Mouse (Mus musculus) kidney, postnatal 25 days (tissue): ENCODE results near the gene Rnf181.

ENCODE experiments used
- DNase-seq, 2 experiments: peaks; one replicate each; pipeline ENCODE4 v3.0.0; 2021; ENCODE audit warnings: mixed read lengths in 2 of 2

Rnf181 gene

DNA sequence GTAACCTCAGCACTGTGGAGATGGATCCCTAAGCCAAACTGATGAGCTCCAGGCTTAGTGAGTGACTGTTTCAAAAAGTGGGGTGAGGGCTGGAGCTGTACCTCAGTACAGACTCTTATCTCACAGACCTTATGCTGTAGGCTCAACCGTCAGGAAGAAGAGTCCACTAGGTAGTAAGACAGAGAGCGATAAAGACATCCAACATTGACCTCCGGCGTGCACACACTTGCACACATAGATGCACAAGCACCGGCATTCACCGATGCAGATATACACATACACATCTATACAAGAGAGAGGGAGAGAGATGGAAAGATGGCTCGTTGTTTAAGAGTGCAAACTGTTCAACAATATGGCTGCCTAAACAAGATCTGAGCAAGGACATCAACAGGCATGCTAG, 17.2 kb upstream of the Rnf181 start:
- DNase-seq, result no peak

DNA sequence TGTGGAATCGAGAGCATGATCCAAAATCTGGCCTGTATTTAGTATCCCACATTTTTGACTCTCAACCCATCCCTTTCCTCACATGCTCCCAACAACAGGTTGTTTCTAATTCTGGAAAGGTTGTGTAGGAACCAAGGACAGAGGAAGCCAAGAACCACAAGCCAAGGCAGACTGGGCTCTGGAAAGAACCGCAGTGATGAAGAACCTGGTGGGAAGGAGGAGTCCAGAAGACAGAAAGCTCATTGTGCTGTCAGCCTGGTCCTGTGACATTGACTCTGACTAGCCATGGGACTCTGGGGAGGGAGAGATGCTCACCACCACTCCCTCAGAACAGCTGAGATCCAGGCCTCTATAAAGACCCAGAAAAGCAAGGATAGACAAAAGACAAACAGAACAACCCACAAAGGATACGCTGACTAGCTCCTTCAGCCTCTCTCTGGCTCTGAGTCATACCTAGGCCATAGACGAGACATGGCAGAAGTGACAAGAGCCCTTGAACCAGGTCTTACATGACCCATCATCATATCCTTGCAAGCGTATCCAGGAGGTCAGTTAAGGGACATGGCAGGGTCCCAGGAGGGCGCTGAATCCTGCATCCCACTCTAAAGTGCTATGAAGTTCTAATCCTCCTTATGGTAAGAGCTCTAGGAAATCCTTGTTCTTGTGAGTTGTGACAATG, 16.5 kb upstream of the Rnf181 start:
- DNase-seq, result no peak

DNA sequence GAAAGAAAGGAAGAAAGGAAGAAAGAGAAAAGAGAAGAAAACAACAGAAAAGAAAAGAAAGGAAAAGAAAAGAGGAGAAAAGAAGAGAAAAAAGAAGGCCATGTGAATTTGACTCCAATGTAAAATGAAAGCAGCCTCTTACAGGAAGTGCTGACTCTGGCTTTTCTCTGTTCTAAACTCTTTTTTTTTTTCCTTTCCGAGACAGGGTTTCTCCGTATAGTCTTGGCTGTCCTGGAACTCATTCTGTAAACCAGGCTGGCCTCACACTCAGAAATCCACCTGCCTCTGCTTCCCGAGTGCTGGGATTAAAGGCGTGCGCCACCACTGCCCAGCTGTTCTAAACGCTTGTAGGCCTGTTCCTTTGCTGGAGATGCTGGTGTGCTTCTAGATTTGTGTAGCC, 15.7 kb upstream of the Rnf181 start:
- no peak for DNase-seq

DNA sequence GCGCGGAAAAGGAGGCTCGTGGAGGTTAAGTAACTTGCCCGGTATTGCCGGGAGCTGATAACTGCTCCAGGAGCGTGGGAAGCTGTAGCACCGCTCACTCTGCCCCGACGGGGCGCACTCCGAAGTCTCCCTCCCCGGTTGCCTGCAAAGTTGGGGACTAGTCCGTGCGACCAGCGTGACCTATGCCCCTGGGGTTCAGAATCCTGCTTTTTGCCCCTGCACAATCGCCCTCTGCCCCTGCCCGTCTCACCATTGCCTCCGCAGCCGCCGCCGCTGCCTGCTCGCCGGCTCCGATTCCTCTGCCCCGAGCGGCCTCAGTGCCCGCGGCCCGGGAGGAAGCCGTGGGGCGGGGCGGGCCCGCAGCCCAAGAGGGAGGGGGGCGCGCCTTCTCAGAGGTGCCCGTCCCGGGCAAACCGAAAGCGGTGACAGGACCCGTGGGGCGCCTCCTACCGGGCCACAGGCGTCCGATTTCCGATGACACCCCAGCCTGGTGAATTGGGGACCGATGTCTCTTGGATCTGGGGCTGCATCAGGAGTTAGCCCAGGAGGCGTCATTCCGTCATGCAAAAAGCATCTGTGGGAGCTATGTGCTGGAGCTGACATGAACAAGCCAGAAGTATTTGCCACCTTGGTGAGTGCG, 13.5 kb upstream of the Rnf181 start, which contains the start of gene Vamp5:
TSS of gene Vamp5 (minus strand) at position 338 of the 640 bp plus-strand sequence.
- DNase-seq, result peak; percentile 89 to 94

DNA sequence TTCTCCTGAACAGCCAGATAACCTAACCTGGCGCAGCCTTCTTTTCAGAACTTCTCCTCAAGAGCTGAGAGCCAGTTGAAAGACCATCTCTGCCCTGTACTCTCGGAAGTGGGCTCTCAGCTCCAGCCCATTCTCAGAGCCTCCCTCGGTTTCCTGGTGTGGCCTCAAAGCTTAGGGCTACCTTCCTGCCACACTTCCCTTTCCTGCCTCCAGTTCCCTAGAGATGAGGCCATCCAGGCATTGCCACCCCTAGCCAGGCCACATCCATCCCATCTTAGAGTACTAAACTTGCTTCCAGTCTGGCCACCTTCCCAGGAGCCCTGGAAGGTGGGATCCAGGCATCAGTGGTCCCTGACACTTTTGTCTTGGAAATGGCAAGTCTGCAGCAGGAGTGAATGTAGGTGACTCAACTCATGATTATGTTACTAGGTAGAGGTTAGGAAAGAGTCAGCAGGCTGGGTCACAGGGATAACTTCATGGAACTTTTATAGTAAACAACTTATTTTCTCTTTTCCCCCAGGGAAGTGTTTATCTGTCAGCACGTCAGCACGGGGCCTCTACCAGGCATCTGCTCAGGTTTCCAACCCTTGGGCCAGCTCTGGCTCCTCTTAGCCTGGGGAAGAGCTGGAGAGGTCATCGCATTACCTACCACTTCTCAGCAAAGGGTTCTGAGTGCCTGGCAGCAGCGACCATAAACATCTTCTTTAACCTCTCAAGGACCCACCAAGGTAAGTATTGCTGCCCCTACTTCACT, 12.8 kb upstream of the Rnf181 start:
- peak; percentile 48 to 71 for DNase-seq

DNA sequence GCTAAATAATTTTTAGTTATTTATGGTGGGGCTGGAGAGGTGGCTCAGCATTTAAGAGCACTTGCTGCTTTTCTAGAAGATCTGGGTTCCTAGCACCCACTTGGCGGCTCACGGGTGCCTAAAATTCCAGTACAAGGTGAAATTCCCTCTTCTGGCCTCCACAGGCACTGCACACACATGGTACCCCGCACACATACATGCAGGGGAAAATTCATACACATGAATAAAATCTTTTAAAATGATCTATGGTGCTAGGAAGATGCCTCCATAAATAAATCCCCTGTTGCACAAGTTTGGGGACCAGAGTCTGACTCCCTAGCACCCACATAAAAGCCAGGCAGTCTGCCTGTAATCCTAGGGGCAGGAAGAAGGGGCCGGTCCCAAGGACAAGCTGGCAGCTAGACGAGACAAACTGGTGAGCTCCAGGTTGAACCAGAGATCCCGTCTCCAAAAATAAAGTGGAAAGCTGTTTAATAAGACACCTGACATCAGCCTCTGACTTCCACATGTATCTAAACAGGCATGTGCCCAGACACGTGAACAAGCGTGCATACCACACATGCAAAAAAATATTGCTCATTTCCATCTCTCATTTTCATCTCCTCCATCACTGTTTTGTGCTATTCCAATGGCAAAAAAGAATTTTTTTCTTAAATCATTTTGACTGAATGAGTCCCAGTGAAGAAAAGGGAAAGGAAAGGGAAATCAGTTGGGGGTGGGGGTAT, 11.9 kb upstream of the Rnf181 start:
- DNase-seq, result no peak

DNA sequence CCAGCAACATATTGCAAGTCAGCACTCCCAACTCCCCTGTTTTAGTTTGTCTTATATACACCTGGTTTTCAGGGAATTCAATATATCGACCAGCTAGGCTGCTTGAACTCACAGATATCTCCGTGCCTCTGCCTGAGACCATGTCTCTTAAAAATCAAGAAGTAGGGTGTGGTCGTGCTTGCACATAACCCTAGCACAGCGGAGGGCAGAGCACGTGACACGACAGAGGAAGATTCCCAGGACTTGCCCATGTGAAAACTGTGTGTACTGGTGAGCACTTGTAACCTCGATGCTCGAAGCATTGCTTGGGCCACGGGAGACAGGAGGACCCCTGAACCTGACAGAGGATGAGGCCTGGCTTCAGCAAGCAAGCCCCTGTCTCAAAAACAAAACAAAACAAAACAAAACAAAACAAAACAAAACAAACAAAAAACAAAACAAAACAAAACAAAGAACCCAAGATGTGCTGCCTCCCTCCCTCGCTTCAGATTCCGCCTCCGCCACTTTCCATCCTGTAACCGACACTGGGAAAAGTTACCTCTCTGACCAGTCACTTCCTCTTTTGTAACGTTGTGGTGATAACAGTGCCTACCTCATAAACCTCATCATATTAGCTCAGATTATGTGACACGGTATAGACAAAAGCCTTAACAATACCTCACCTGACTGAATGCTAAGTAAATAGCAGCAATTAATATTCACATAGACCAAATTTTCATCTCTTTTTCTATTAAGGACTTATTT, 8.2 kb upstream of the Rnf181 start:
- no peak for DNase-seq

DNA sequence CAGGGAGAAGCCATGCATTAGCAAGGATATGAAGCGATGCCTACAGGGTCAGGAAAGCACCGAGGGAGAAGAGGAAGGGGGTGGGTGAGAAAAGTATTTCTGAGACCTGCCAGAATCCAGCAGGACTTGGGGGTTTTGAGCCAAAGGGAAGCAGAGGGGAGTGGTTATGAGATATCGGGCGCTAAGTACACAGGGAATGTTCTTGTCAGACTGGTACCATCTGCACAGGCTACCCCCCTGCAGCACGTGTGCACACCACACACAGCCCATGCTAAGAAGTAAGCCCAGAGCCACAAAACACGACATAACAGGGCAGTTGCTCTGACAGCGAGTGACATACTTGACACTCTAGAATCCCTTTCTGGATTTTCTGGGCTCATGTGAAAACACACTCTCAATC, 7.5 kb upstream of the Rnf181 start:
- DNase-seq, result peak in 1 of 2 experiments; percentile 43

DNA sequence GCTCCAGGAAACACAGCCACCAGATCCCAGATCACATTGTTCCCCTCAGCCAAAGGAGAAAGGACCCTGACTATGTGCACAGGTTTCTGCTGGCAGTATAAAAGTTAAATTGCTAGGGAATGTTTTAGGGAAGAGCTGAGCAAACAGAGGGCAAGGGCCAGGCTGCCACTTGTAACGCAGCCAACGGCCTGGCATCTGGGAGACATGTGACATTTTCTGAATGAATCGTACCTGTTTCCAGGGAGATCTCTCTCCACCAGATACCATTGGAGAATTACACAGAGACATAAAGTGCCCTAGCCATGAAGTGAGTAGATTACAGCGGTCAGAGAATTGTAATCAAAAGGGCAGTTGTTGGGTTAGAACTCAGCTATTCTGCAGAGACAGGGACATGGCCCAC, 6.4 kb upstream of the Rnf181 start:
- DNase-seq, result peak; percentile 51 to 76

DNA sequence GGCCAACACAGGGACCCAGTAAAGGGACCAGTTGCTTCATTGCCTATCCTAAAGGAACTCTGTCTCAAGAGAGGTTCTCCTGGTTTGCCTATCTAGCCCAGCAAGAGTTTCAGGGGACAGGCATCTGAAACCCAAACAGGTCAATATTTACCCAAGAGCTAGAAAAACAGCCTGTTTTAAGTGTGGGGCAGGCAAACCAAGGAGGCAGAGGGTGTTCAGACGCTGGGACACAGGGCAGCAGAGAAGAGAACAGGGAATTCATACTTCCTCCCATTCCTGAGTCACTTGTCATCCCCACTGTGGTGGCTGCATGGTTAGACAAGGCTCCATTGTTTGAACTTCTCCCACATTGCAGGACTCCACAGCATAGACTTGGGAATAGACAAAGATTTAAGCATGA, 4.8 kb upstream of the Rnf181 start:
- DNase-seq, result no peak

DNA sequence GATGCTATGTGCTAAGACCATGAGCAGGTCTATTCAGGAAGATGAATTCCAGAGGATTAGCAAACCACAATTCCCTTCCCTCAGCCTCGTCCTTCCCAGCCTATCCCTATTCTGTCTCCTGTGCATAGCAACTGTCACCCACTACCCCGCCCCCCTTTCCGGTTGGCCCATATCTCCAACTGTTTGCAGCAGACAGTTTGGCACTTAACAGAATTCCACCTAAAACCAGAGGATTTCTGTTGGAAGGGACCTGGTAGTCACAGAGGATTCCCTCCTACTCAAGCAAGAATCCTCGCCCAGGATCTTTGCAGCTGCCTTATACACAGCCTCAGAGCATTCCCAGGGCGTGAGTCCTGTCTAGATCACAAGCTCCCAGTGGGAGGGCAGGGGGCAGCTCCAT, 4.4 kb upstream of the Rnf181 start:
- DNase-seq, result peak; percentile 69

DNA sequence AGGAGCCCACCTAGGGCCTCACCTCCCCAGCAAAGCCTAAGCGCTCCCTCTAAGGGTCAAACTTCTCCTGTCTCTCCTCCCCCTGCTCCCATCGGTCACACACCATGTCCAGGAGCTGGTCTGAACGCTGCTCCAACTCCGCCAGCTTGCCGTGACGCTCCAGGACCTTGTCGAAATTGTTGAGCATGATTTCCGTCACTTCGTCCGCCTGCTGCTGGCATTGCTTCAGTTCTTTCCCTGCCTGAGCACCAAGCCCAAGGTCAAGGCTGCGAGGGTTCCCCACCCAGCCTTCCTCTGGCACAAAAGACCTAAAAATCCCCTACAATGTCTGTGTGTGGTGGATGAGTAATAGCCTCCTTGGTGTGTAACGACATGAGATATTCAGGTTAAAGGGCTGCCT, 3.3 kb upstream of the Rnf181 start:
- peak in 1 of 2 experiments; percentile 67 for DNase-seq

DNA sequence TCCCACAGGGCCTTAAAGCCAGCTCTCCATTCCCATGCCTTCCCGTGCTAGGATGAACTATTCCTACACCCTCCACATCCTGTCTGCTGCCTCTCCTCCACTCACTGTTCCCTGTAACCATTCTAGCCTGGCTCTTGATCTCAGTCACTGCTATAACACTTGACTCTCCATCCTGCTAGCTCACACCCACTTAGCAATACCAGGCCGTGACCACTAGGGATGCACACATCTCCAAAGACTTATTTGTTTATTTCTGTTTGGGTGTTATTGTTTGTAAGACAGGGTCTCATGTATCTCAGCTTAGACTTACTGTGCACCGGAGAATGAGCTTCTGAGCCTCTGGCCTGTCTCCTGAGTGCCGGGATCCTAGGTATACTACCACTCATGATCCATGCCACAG, 2.8 kb upstream of the Rnf181 start:
- DNase-seq, result no peak

DNA sequence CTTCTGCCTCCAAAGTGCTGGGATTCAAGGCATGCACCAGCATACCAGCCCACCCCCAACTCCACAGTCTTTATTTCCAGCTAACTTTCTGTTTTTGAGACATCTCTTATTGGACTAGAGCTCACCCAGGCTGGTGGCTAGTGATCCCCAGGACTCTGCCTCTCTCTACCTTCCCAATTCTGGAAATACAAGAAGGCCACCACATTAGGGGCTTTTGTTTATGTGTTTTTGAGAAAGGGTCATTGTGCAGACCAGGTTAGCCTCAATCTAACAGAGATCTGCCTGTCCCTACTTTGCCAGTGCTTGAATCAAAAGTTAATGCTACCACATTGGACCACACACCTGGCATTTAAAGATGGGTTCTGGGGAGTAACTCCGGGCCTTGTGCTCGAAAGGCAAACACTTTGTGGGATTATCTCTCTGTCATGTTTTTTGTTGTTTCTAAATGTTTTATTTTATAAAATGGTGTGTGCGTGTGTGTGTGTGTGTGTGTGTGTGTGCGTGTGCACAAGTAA, 761 bp upstream of the Rnf181 start:
- DNase-seq, result no peak

DNA sequence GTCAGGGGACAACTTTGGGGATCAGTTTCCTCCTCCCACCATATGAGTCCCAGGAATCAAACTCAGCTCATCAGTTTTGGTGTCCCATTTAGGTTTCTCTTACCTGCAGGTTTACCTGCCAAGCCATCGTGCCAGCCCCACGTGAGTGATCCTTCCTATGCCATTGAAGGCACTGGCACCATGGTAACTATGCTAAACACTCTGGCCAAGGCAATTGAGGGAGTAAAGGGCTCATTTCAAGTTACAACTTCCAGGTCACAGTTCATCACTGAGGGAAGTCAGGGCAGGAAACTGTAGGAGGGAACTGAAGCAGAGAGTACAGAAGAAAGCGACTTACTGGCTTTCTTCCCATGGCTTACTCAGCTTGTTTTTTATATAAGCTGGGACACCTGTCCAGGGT, 452 bp downstream of the Rnf181 start:
- DNase-seq, result no peak

DNA sequence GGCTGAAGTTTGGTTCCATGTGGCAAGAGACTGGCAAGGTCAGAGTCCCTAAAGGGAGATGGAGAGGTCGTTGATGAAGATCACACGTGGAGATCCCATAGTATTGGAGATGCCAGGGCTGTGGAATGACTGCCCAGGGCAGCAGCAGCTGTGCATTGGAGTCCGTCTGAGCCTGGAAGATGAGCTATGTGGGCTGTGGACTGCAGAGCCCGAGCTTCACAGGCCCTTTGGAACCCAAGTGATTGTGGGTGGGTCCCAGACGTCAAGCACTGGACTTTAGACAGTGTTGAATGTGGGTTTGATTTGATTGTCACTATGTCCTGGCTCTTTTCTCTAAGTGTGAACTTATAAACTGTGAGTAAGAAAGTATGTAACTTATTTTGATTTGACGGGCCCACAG, 1.8 kb downstream of the Rnf181 start:
- peak in 1 of 2 experiments; percentile 62 for DNase-seq

DNA sequence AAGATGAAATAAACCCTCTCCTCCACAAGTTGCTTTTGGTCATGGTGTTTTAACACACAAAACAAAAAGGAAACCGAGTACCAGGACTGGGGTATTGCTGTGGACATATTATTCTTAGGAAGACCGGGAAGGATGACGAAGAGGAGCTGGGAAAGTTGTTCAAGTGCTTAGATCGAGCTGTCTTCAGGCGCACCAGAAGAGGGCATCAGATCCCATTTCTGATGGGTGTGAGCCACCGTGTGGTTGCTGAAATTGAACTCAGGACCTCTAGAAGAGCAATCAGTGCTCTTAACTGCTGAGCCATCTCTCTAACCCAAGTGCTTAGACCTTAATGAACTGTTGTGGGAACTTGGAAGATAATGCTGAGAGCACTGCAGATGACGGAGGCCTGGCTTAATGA, 2.7 kb downstream of the Rnf181 start:
- no peak for DNase-seq

DNA sequence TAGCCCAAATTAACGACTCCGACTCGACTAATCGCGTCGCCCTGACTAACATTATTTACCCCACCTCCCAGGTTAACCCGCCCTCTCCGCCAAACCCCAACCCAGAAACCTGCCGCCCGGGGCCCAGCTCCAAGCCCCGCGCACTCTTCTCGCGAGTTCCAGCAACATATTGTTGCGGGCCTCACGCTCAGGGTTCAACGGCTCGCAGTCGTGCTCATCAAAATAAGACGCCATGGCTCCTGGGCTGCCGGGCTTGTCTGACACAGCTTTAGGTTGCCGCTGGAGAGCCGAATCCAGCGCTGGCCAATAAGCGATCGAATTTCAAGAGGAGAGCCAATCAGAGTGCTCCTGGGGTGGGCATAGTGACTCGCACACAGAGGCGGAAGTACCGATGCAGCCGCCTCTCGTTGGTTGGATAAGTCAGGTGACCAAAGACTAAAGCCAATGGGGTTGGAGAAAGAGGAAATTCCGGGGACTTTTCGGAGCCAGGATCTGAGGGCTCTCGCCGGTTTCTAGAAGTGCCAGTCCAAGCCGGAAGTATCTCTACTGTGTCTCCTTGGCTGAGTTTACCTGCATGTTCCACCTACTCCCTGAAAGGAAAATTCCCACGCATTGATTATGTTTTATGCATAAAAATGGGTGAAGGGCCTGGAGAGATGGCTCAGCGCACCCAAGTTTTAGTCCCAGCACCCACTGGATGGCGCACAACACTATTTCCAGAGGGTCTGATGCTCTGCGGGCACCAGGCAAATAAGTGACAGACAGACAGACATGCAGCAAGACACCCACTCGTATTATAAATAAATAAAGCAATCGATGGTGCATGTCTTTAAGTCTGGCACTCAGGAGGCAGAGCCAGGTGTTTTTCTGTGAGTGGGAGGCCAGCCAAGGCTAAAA, 4.4 kb downstream of the Rnf181 start:
- DNase-seq, result peak; percentile 96 to 99

DNA sequence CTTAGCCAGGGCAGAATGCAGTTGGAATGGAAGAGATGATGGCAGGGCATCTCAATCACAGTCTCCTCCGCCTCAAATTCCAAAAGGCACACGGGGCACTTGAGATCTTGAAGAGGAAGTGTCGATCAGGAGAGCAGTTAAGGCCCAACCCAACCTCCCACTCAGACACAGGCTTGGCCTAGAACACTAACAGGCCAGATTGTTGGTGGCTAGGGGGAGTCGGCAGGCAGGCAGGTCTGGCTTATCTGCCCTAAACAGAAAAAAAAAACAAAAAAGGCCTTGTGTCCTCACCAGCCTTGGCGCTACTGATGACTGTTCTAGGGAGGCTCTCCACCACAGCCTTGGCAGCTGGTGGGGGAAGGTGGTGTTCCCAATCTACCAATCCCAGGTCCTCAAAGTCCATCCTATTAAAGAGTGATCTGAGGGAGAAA, 5.6 kb downstream of the Rnf181 start:
- DNase-seq, result peak in 1 of 2 experiments; percentile 57

DNA sequence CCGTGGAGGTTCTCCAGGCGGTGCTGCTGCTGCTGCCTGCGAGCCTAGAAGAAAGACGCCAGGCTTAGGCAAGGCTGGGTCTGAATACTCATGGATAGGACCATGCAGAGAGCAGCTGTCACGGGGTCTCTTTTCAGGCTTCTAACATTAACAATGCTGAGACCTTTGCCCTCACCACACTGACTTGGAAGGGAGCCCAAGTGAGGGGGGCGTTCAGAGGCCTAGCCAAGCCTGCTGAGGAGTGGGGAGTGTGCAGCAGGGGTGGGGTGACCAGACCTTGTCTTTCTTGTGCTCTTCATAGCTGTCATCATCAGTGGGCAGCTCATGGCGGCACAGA, 6.2 kb downstream of the Rnf181 start:
- DNase-seq, result peak; percentile 74 to 89

DNA sequence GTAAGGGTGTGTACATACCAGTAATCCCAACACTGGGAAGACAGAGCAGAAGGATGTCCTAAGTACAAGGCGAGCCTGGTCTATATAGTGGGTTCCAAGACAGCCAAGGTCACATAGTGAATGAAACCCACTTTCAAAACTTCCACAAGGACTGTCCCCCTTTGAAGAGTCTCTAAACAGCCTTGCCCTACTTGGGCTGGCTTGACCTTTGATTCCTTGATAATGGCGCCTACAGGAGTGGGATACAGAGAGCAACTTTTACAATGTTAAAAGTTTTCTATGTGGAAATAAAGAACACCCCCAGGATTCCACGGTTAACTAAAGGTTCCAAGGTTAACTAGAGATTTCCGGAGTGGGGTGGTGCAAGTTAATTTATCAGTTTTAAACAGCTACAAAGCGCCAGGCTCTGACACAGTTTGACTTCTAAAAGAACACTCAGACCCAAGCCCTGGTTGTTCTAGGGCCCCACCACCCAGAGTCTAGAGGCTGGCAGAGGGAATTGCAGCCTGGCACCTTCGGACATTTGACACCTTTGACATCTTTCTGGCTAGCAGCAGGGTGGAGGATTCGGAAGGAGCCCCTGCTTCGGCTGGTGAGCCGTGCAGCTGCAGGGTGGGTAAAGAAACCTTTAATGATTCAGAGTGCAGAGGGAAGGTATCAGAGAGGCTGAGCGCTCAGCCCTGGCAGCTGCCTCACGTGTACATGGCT, 6.7 kb downstream of the Rnf181 start:
- peak; percentile 57 to 77 for DNase-seq
